15 mouse cellular contexts compared by ENCODE assay signal in the genomic region with DNA sequence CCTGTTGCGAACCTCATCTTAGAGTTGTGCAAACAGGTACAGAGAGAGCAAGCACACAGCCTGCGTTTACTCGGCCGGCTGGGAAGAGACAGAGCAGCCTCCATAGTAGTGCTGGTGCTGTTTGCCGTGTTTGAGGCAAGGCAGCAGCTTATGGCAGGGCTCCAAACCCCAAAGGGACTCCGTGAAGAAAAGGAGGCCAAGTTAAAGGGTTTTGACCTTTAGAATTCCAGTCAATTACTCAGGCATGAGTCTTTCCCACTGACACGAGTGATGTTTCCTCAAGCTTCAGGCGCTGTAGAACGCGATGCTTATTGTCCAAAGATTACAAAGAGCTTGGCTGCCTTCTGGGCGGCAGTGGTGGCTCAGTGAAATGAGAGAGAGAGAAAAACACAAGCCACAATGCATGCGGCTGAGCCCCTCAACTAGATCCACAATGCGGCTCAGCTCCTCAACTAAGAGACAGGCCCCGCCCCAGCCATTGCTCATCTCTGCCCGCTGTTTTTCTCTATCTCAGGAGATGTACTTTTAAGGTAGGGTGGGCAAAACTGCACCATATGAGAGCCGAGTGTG. TPM values are rescaled to one million over a fixed set of nuclear protein-coding genes. Genes with fewer than 3 reads are reported as not detected.
DNase-seq lines count a peak whose midpoint lies in the region.
"Had no signal": no experiment of that assay in that cellular context is flagged by ENCODE, and none has a peak within 500 bp of the region (broad histone marks: within the 10 kb centered on the region; RNA-seq: fewer than 3 reads in every experiment).

No protein-coding gene starts in this region.

- DNase-seq in cerebellum, adult 8-10 months: peak; percentile 5
- DNase-seq in cerebellum, adult 9-11 months: no peak
- DNase-seq in heart, postnatal 4 days: peak; percentile 20
- no peak for DNase-seq in heart, adult 8-10 months (ENCODE audit: low spot score)
- peak; percentile 15 for DNase-seq in adrenal gland, postnatal 25 days
- peak; percentile 51 for DNase-seq in kidney, postnatal 14 days
- DNase-seq in frontal cortex, adult 2 months (ENCODE audit: extremely low spot score in 1 of 2, low spot score in 1 of 2): no peak
- no peak for DNase-seq in layer of hippocampus, postnatal 10 days (ENCODE audit: low spot score in 2 of 2)
- DNase-seq: cerebellum, adult 11-12 months had no signal

RNA-seq across cellular contexts. Expression of a gene that starts 5.1 kb away (rescaled TPM):
- total RNA-seq in heart, postnatal 4 days (2021): not detected
- total RNA-seq in heart, adult 8-10 months (2022): not detected
- total RNA-seq in adrenal gland, postnatal 25 days (2021): not detected in 2 replicates
- not detected in 2 replicates for polyA plus RNA-seq in frontal cortex, adult 2 months (2012; rRNA removed)
- not detected for total RNA-seq in layer of hippocampus, postnatal 10 days (2021)
- total RNA-seq: layer of hippocampus, adult 2 months had no signal
- polyA plus RNA-seq: heart, embryonic 14.5 days; limb, embryonic 11.5 days; lung, embryonic 15.5 days; myocyte; stomach, embryonic 15.5 days had no signal

RNA-seq across cellular contexts. Expression of a gene that starts 10.9 kb away (rescaled TPM):
- total RNA-seq in heart, postnatal 4 days (2021): not detected
- not detected for total RNA-seq in heart, adult 8-10 months (2022)
- total RNA-seq in adrenal gland, postnatal 25 days (2021): not detected in 2 replicates
- polyA plus RNA-seq in frontal cortex, adult 2 months (2012; rRNA removed): not detected in 2 replicates
- total RNA-seq in layer of hippocampus, postnatal 10 days (2021): not detected
- total RNA-seq: layer of hippocampus, adult 2 months had no signal
- polyA plus RNA-seq: heart, embryonic 14.5 days; limb, embryonic 11.5 days; lung, embryonic 15.5 days; myocyte had no signal

RNA-seq across cellular contexts. Expression of a gene that starts 14.8 kb away (rescaled TPM):
- not detected for total RNA-seq in heart, postnatal 4 days (2021)
- not detected for total RNA-seq in heart, adult 8-10 months (2022)
- total RNA-seq in adrenal gland, postnatal 25 days (2021): not detected in 2 replicates
- 0.10 TPM in 1 of 2 replicates, not detected in the other for polyA plus RNA-seq in frontal cortex, adult 2 months (2012; rRNA removed)
- total RNA-seq in layer of hippocampus, postnatal 10 days (2021): under 1 TPM in 1 of 2 experiments, not detected in 1; 0.23 TPM
- total RNA-seq: layer of hippocampus, adult 2 months had no signal
- polyA plus RNA-seq: heart, embryonic 14.5 days; limb, embryonic 11.5 days; lung, embryonic 15.5 days; myocyte; stomach, embryonic 15.5 days had no signal

RNA-seq across cellular contexts. Expression of a gene that starts 19.8 kb away (rescaled TPM):
- total RNA-seq in heart, postnatal 4 days (2021): not detected
- not detected for total RNA-seq in heart, adult 8-10 months (2022)
- not detected in 2 replicates for total RNA-seq in adrenal gland, postnatal 25 days (2021)
- 0.10 and 0.13 TPM in 2 replicates for polyA plus RNA-seq in frontal cortex, adult 2 months (2012; rRNA removed)
- total RNA-seq in layer of hippocampus, postnatal 10 days (2021): under 1 TPM; 0.55 to 0.62 TPM
- polyA plus RNA-seq: heart, embryonic 14.5 days; limb, embryonic 11.5 days; myocyte had no signal

RNA-seq across cellular contexts. Expression of a gene that starts 32.9 kb away (rescaled TPM):
- not detected for total RNA-seq in heart, postnatal 4 days (2021)
- not detected for total RNA-seq in heart, adult 8-10 months (2022)
- not detected in 2 replicates for total RNA-seq in adrenal gland, postnatal 25 days (2021)
- polyA plus RNA-seq in frontal cortex, adult 2 months (2012; rRNA removed): not detected in 2 replicates
- total RNA-seq in layer of hippocampus, postnatal 10 days (2021): not detected
- total RNA-seq: layer of hippocampus, adult 2 months had no signal
- polyA plus RNA-seq: heart, embryonic 14.5 days; limb, embryonic 11.5 days; lung, embryonic 15.5 days; myocyte had no signal

Comparison
In these comparisons a context has a peak if more than half of its experiments do, and no peak if none do; other contexts are left out.
1. DNase-seq: peak in cerebellum, adult 8-10 months (single experiment), heart, postnatal 4 days (single experiment), adrenal gland, postnatal 25 days (single experiment) and kidney, postnatal 14 days (single experiment); none in cerebellum, adult 9-11 months (single experiment), heart, adult 8-10 months (single experiment), frontal cortex, adult 2 months (0 of 2) and layer of hippocampus, postnatal 10 days (0 of 2).